Mouse (Mus musculus) small intestine, adult 2 months (tissue): Measurements from ENCODE around the gene Gm9918.

ENCODE experiments used
- CTCF ChIP-seq: fragments of 200-500 bp; IDR thresholded peaks from 2 replicates; pipeline ENCODE4 v1.5.1; 2012; ENCODE audit warnings: low read depth, mild to moderate bottlenecking, control low read depth, inconsistent platforms, low read length, moderate library complexity, mixed read lengths; ENCODE audit not compliant: insufficient replicate concordance, insufficient read length; ENCODE audit errors: extremely low read depth
- POLR2A ChIP-seq: fragments of 200-500 bp; IDR thresholded peaks from 2 replicates; pipeline ENCODE4 v1.6.1; 2012; ENCODE audit warnings: low read depth, mild to moderate bottlenecking, control low read depth, inconsistent platforms, low read length, moderate library complexity

GRCm38 (mm10) chr15:102308717-102309116, 38.4 kb downstream of the Gm9918 start:
- TF ChIP-seq POLR2A, result no peak
- TF ChIP-seq CTCF, result no peak
